Mouse (Mus musculus) midbrain, embryonic 16.5 days (tissue): ENCODE results near the gene Cdk1. TPM values are rescaled to one million over a fixed set of nuclear protein-coding genes. Genes with fewer than 3 reads are reported as not detected.

Experiments
- ATAC-seq: fragments of 200-750 bp; cut with Nextera tagmentation; 2 replicates; pipeline ENCODE4 v1.8.0; 2017; ENCODE audit warnings: moderate TSS enrichment
- H3K27ac ChIP-seq: fragments of 300-500 bp; sonication (generic); 2 replicates; pipeline ENCODE4 v1.5.1; 2014; ENCODE audit warnings: mild to moderate bottlenecking, low read length, mixed read lengths
- H3K27me3 ChIP-seq: fragments of 300-500 bp; sonication (generic); 2 replicates; pipeline ENCODE4 v1.6.1; 2014; ENCODE audit warnings: low read depth, low read length, mixed read lengths; ENCODE audit not compliant: control insufficient read depth, insufficient read depth
- H3K36me3 ChIP-seq: fragments of 300-500 bp; sonication (generic); 2 replicates; pipeline ENCODE4 v1.6.1; 2014; ENCODE audit warnings: mild to moderate bottlenecking, low read length, moderate library complexity, mixed read lengths; ENCODE audit not compliant: control insufficient read depth, insufficient read depth
- H3K4me1 ChIP-seq: fragments of 300-500 bp; sonication (generic); 2 replicates; pipeline ENCODE4 v1.6.1; 2014; ENCODE audit warnings: mild to moderate bottlenecking, low read length, mixed read lengths; ENCODE audit not compliant: control insufficient read depth, insufficient read depth
- H3K4me2 ChIP-seq: fragments of 300-500 bp; sonication (generic); 2 replicates; pipeline ENCODE4 v1.6.1; 2014; ENCODE audit warnings: mild to moderate bottlenecking, low read length, mixed read lengths
- H3K4me3 ChIP-seq: fragments of 300-500 bp; sonication (generic); 2 replicates; pipeline ENCODE4 v1.5.1; 2014; ENCODE audit warnings: low read depth, mild to moderate bottlenecking, low read length, moderate library complexity, mixed read lengths
- H3K9ac ChIP-seq: fragments of 300-500 bp; sonication (generic); 2 replicates; pipeline ENCODE4 v1.6.1; 2014; ENCODE audit warnings: low read depth, low read length, mixed read lengths
- H3K9me3 ChIP-seq: fragments of 300-500 bp; sonication (generic); replicated peaks from 2 replicates; pipeline ENCODE4 v1.6.1; 2014; ENCODE audit warnings: mild to moderate bottlenecking, low read length, mixed read lengths; ENCODE audit not compliant: control insufficient read depth, poor library complexity, severe bottlenecking
- WGBS: fragments of 180-500 bp; shearing (Covaris S2); extraction: QIAGEN DNeasy Blood & Tissue Kit; methylation state at CpG from one replicate; pipeline ENCODE4 v1.1.7; 2014; 5-methylcytosine and 5-hydroxymethylcytosine counted together
- polyA plus RNA-seq: library from polyadenylated mRNA; unstranded; fragments of >200 nt; fragmentation: Nextera tagmentation; extraction: Ambion mirVana; gene quantifications from 2 replicates; pipeline ENCODE4 v1.2.1, GENCODE M21; 2015

Gene Cdk1
- polyA plus RNA-seq, 1 experiment from 2014 or later = 31.9 TPM

- Histone ChIP-seq H3K4me1 (no peaks in the 10 kb centered on the region), H3K9ac (no peak overlapping the region)
- WGBS = 77% methylated on average over 1 of the region's 1 CpGs
Observed at GRCm38 (mm10) chr10:69383186-69383585, 30.4 kb upstream of the Cdk1 start.

GRCm38 (mm10) chr10:69375154-69375553, 22.4 kb upstream of the Cdk1 start:
- no peak overlapping the region for H3K4me2 ChIP-seq
- H3K36me3 ChIP-seq = no peaks in the 10 kb centered on the region
- no peak overlapping the region for H3K27ac ChIP-seq
- no peaks in the 10 kb centered on the region for H3K9me3 ChIP-seq
- no peak overlapping the region for H3K4me3 ChIP-seq
- no peaks in the 10 kb centered on the region for H3K4me1 ChIP-seq
- WGBS = 53% methylated on average over 7 of the region's 7 CpGs
- no peak for ATAC-seq
- no peaks in the 10 kb centered on the region for H3K27me3 ChIP-seq
- no peak overlapping the region for H3K9ac ChIP-seq

More at GRCm38 (mm10) chr10:69383186-69383585, 30.4 kb upstream of the Cdk1 start:
- no peak for ATAC-seq
- H3K27ac ChIP-seq = no peak overlapping the region
- no peaks in the 10 kb centered on the region for H3K36me3 ChIP-seq
- H3K9me3 ChIP-seq = no peaks in the 10 kb centered on the region
- no peak overlapping the region for H3K4me3 ChIP-seq
- H3K27me3 ChIP-seq = no peaks in the 10 kb centered on the region
- H3K4me2 ChIP-seq = no peak overlapping the region

- 56% methylated on average over 10 of the region's 10 CpGs for WGBS
- no peaks in the 10 kb centered on the region for H3K9me3 ChIP-seq
- no peak for ATAC-seq
- H3K4me2 ChIP-seq = no peak overlapping the region
- H3K4me1 ChIP-seq = no peaks in the 10 kb centered on the region
- H3K27me3 ChIP-seq = no peaks in the 10 kb centered on the region
- no peak overlapping the region for H3K27ac ChIP-seq
- H3K9ac ChIP-seq = no peak overlapping the region
- no peak overlapping the region for H3K4me3 ChIP-seq
- no peaks in the 10 kb centered on the region for H3K36me3 ChIP-seq
Observed at GRCm38 (mm10) chr10:69373796-69374550, 21.2 kb upstream of the Cdk1 start.

GRCm38 (mm10) chr10:69372061-69372460, 19.3 kb upstream of the Cdk1 start:
- WGBS = 90% methylated on average over 14 of the region's 14 CpGs
- Histone ChIP-seq H3K4me2 (no peak overlapping the region), H3K9ac (no peak overlapping the region), H3K27ac (no peak overlapping the region), H3K36me3 (no peaks in the 10 kb centered on the region), H3K27me3 (no peaks in the 10 kb centered on the region), H3K4me1 (no peaks in the 10 kb centered on the region), H3K4me3 (no peak overlapping the region), H3K9me3 (no peaks in the 10 kb centered on the region)
- no peak for ATAC-seq

GRCm38 (mm10) chr10:69371441-69371840, 18.7 kb upstream of the Cdk1 start:
- Histone ChIP-seq H3K9me3 (no peaks in the 10 kb centered on the region), H3K4me2 (no peak overlapping the region), H3K36me3 (no peaks in the 10 kb centered on the region), H3K27me3 (no peaks in the 10 kb centered on the region), H3K4me3 (no peak overlapping the region), H3K4me1 (no peaks in the 10 kb centered on the region), H3K27ac (no peak overlapping the region), H3K9ac (no peak overlapping the region)
- ATAC-seq = no peak
- 14% methylated on average over 10 of the region's 10 CpGs for WGBS

- H3K4me1 ChIP-seq = no peaks in the 10 kb centered on the region
- 87% methylated on average over 6 of the region's 6 CpGs for whole genome bisulfite sequencing
- no peak for ATAC-seq
- no peak overlapping the region for H3K9ac ChIP-seq
- no peak overlapping the region for H3K4me3 ChIP-seq
- H3K27me3 ChIP-seq = no peaks in the 10 kb centered on the region
- H3K4me2 ChIP-seq = no peak overlapping the region
- H3K36me3 ChIP-seq = no peaks in the 10 kb centered on the region
- H3K27ac ChIP-seq = no peak overlapping the region
- no peaks in the 10 kb centered on the region for H3K9me3 ChIP-seq
Observed at GRCm38 (mm10) chr10:69369321-69369720, 16.6 kb upstream of the Cdk1 start.

- no peak for ATAC-seq
- no peaks in the 10 kb centered on the region for H3K27me3 ChIP-seq
Observed at GRCm38 (mm10) chr10:69366877-69367387, 14.2 kb upstream of the Cdk1 start.

GRCm38 (mm10) chr10:69366208-69366607, 13.5 kb upstream of the Cdk1 start:
- Histone ChIP-seq H3K4me2 (no peak overlapping the region), H3K9ac (no peak overlapping the region), H3K9me3 (no peaks in the 10 kb centered on the region), H3K4me1 (no peaks in the 10 kb centered on the region), H3K4me3 (no peak overlapping the region), H3K27me3 (no peaks in the 10 kb centered on the region), H3K27ac (no peak overlapping the region), H3K36me3 (no peaks in the 10 kb centered on the region)
- no peak for ATAC-seq
- 87% methylated on average over 11 of the region's 11 CpGs for WGBS

More at GRCm38 (mm10) chr10:69366877-69367387, 14.2 kb upstream of the Cdk1 start:
- H3K4me1 ChIP-seq = no peaks in the 10 kb centered on the region
- H3K9me3 ChIP-seq = no peaks in the 10 kb centered on the region
- no peak overlapping the region for H3K4me2 ChIP-seq
- H3K27ac ChIP-seq = no peak overlapping the region
- H3K4me3 ChIP-seq = no peak overlapping the region
- H3K36me3 ChIP-seq = no peaks in the 10 kb centered on the region
- no peak overlapping the region for H3K9ac ChIP-seq
- WGBS = 89% methylated on average over 13 of the region's 13 CpGs

GRCm38 (mm10) chr10:69359666-69360065, 6.9 kb upstream of the Cdk1 start:
- Histone ChIP-seq H3K4me2 (no peak overlapping the region), H3K27ac (no peak overlapping the region), H3K36me3 (no peaks in the 10 kb centered on the region), H3K4me1 (no peaks in the 10 kb centered on the region), H3K27me3 (no peaks in the 10 kb centered on the region), H3K4me3 (no peak overlapping the region), H3K9me3 (no peaks in the 10 kb centered on the region), H3K9ac (no peak overlapping the region)
- ATAC-seq = no peak
- 93% methylated on average over 1 of the region's 1 CpGs for WGBS
